Comparison of ENCODE assay signal across 11 mouse cellular contexts in genomic region chr5:120600946-120601668, GRCm38 (mm10). TPM values are rescaled to one million over a fixed set of nuclear protein-coding genes. Genes with fewer than 3 reads are reported as not detected.
A peak's percentile ranks its signal among the peaks of the same experiment; 100 is the strongest.
DNase-seq lines count a peak whose midpoint lies in the region; TF ChIP-seq lines count a peak whose summit lies in the region.
"Had no signal": no experiment of that assay in that cellular context is flagged by ENCODE, and none has a peak within 500 bp of the region (broad histone marks: within the 10 kb centered on the region; RNA-seq: fewer than 3 reads in every experiment).

No protein-coding gene starts in this region.

- peaks cover 8% of the 10 kb centered on the region; the same call in 1 of the 2 replicates for H3K4me1 ChIP-seq in cerebellum, adult 2 months (ENCODE audit: control insufficient read depth, insufficient read depth, low read length)
- H3K4me1 ChIP-seq in lung, adult 2 months (ENCODE audit: control insufficient read depth, insufficient read depth, low read length) = peaks cover 3% of the 10 kb centered on the region; the same call in 1 of the 2 replicates
- H3K4me1 ChIP-seq in olfactory bulb, adult 2 months (ENCODE audit: control insufficient read depth, insufficient read depth, low read length) = peaks cover 5% of the 10 kb centered on the region

- 66% methylated on average over 11 of the region's 11 CpGs for WGBS in cerebellum, adult 2 months
- 43% methylated on average over 11 of the region's 11 CpGs for WGBS in lung, adult 2 months
- 71% methylated on average over 11 of the region's 11 CpGs for WGBS in olfactory bulb, adult 2 months

- TF ChIP-seq POLR2A in cerebellum, adult 2 months (IDR thresholded peaks at IDR 0.05; ENCODE audit: borderline replicate concordance, insufficient read depth, low read length) = no peak
- no peak for TF ChIP-seq POLR2A in lung, adult 2 months (IDR thresholded peaks at IDR 0.05; ENCODE audit: borderline replicate concordance, extremely low read depth, low read depth, low read length)
- TF ChIP-seq POLR2A in olfactory bulb, adult 2 months (IDR thresholded peaks at IDR 0.05; ENCODE audit: insufficient read depth, low read depth, low read length) = no peak

- H3K27me3 ChIP-seq in cerebellum, adult 2 months (ENCODE audit: control insufficient read depth, insufficient read depth, low read length) = no peaks in the 10 kb centered on the region

- peak; percentile 32; the same call in 1 of the 2 replicates for TF ChIP-seq CTCF in cerebellum, adult 2 months (IDR thresholded peaks at IDR 0.05; ENCODE audit: borderline replicate concordance, insufficient read depth, low read depth, low read length)
- TF ChIP-seq CTCF in lung, adult 2 months (IDR thresholded peaks at IDR 0.05; ENCODE audit: insufficient read depth, low read length) = peak; percentile 54; the same call in 1 of the 2 replicates
- TF ChIP-seq CTCF in olfactory bulb, adult 2 months (IDR thresholded peaks at IDR 0.05; ENCODE audit: insufficient read depth, low read depth, low read length) = peak; percentile 26; the same call in 1 of the 2 replicates

- no peak overlapping the region for H3K4me3 ChIP-seq in cerebellum, adult 2 months (replicated peaks; ENCODE audit: insufficient read depth, low read depth, low read length)
- H3K4me3 ChIP-seq in lung, adult 2 months (replicated peaks; ENCODE audit: extremely low read depth, low read depth, low read length) = no peak overlapping the region
- H3K4me3 ChIP-seq in olfactory bulb, adult 2 months (ENCODE audit: insufficient read depth, low read depth, low read length) = no peak overlapping the region
- H3K4me3 ChIP-seq: myocyte had no signal

- H3K27ac ChIP-seq in cerebellum, adult 2 months (ENCODE audit: insufficient read depth, low read length) = no peak overlapping the region
- no peak overlapping the region for H3K27ac ChIP-seq in olfactory bulb, adult 2 months (ENCODE audit: insufficient read depth, low read depth, low read length)

- peak in 1 of 2 experiments; percentile 30 for DNase-seq in cerebellum, adult 2 months
- no peak for DNase-seq in cerebellum, adult 11 months
- DNase-seq in lung, adult 2 months = no peak
- no peak for DNase-seq in lung, postnatal 14 days
- DNase-seq in embryo, embryonic 11 days = peak; percentile 61
- DNase-seq in ovary, adult 18-20 months (ENCODE audit: low spot score) = no peak
- no peak for DNase-seq in layer of hippocampus, adult 18-20 months (ENCODE audit: low spot score in 2 of 2)

RNA-seq across cellular contexts. Expression of gene Rita1, which starts 11.3 kb away (rescaled TPM):
- polyA plus RNA-seq in cerebellum, adult 2 months (2012; rRNA removed) = 43.7 and 47.3 TPM in 2 replicates
- polyA plus RNA-seq in lung, adult 2 months (2012; rRNA removed) = 15.7 and 15.8 TPM in 2 replicates
- polyA plus RNA-seq in olfactory bulb, adult 2 months (2012; ENCODE audit: insufficient read depth, insufficient read length, low replicate concordance, missing spikeins) = not detected in 2 replicates
- 10 to 100 TPM; 27.5 to 29.5 TPM for total RNA-seq in layer of hippocampus, adult 18-20 months (2021)

RNA-seq across cellular contexts. Expression of gene Ddx54, which starts 11.4 kb away (rescaled TPM):
- polyA plus RNA-seq in cerebellum, adult 2 months (2012; rRNA removed) = 24.1 and 25.4 TPM in 2 replicates
- polyA plus RNA-seq in lung, adult 2 months (2012; rRNA removed) = 37.2 and 39.2 TPM in 2 replicates
- polyA plus RNA-seq in olfactory bulb, adult 2 months (2012; ENCODE audit: insufficient read depth, insufficient read length, low replicate concordance, missing spikeins) = not detected in 2 replicates
- total RNA-seq in layer of hippocampus, adult 18-20 months (2021) = 10 to 100 TPM; 39.3 to 40.5 TPM

RNA-seq across cellular contexts. Expression of gene Iqcd, which starts 12.3 kb away (rescaled TPM):
- polyA plus RNA-seq in cerebellum, adult 2 months (2012; rRNA removed) = 1.8 and 2.0 TPM in 2 replicates
- 2.0 and 2.4 TPM in 2 replicates for polyA plus RNA-seq in lung, adult 2 months (2012; rRNA removed)
- not detected in 2 replicates for polyA plus RNA-seq in olfactory bulb, adult 2 months (2012; ENCODE audit: insufficient read depth, insufficient read length, low replicate concordance, missing spikeins)
- total RNA-seq in layer of hippocampus, adult 18-20 months (2021) = 1 to 10 TPM in 1 of 2 experiments, under 1 TPM in 1; 0.99 to 1.0 TPM

RNA-seq across cellular contexts. Expression of gene Tpcn1, which starts 12.6 kb away (rescaled TPM):
- polyA plus RNA-seq in cerebellum, adult 2 months (2012; rRNA removed) = 47.3 and 56.6 TPM in 2 replicates
- polyA plus RNA-seq in lung, adult 2 months (2012; rRNA removed) = 75.8 and 89.2 TPM in 2 replicates
- polyA plus RNA-seq in olfactory bulb, adult 2 months (2012; ENCODE audit: insufficient read depth, insufficient read length, low replicate concordance, missing spikeins) = not detected in 2 replicates
- total RNA-seq in layer of hippocampus, adult 18-20 months (2021) = 10 to 100 TPM; 33.9 to 37.0 TPM

RNA-seq across cellular contexts. Expression of gene Cfap73, which starts 32.9 kb away (rescaled TPM):
- polyA plus RNA-seq in cerebellum, adult 2 months (2012; rRNA removed) = 0.24 and 0.31 TPM in 2 replicates
- 1.6 TPM in 2 replicates for polyA plus RNA-seq in lung, adult 2 months (2012; rRNA removed)
- not detected in 2 replicates for polyA plus RNA-seq in olfactory bulb, adult 2 months (2012; ENCODE audit: insufficient read depth, insufficient read length, low replicate concordance, missing spikeins)
- under 1 TPM; 0.61 to 0.82 TPM for total RNA-seq in layer of hippocampus, adult 18-20 months (2021)
- polyA plus RNA-seq: embryonic facial prominence, embryonic 11.5 days; intestine, embryonic 14.5 days; myocyte had no signal

Comparison
In these comparisons a context has a peak if more than half of its experiments do, and no peak if none do; other contexts are left out.
1. RNA of gene Rita1, which starts 11.3 kb away (polyA plus RNA-seq): 43.7 to 47.3 TPM in cerebellum, adult 2 months and 15.7 to 15.8 TPM in lung, adult 2 months; not detected in olfactory bulb, adult 2 months; every median in the first group is over 10 times any median in the second.
2. Peak in every context shown above with its lines, with median percentiles within 50 percentile points of each other: CTCF ChIP-seq.